Mouse (Mus musculus) lung, embryonic 16.5 days (tissue): ENCODE measurements around the gene Ccn6. TPM values are rescaled to one million over a fixed set of nuclear protein-coding genes. Genes with fewer than 3 reads are reported as not detected.
"Not testable (repeated sequence)": the region's sequence is repeated elsewhere in the genome, so short reads cannot be mapped to it uniquely, and the experiment has no call there.

ENCODE experiments used
- ATAC-seq: fragments of 200-750 bp; cut with Nextera tagmentation; 2 replicates; pipeline ENCODE4 v1.8.0; 2017; ENCODE audit warnings: low read depth, mild to moderate bottlenecking, moderate library complexity
- H3K27ac ChIP-seq: fragments of 300-500 bp; sonication (generic); 2 replicates; pipeline ENCODE4 v1.5.1; 2014; ENCODE audit warnings: mild to moderate bottlenecking, control low read depth, low read length
- H3K27me3 ChIP-seq: fragments of 300-500 bp; sonication (generic); 2 replicates; pipeline ENCODE4 v1.6.1; 2014; ENCODE audit warnings: low read depth, low read length, mixed read lengths; ENCODE audit not compliant: control insufficient read depth, insufficient read depth
- H3K36me3 ChIP-seq: fragments of 300-500 bp; sonication (generic); 2 replicates; pipeline ENCODE4 v1.6.1; 2014; ENCODE audit warnings: low read length; ENCODE audit not compliant: control insufficient read depth, insufficient read depth
- H3K4me1 ChIP-seq: fragments of 300-500 bp; sonication (generic); replicated peaks from 2 replicates; pipeline ENCODE4 v1.6.1; 2014; ENCODE audit warnings: low read length, mixed read lengths; ENCODE audit not compliant: control insufficient read depth, insufficient read depth
- H3K4me2 ChIP-seq: fragments of 300-500 bp; sonication (generic); 2 replicates; pipeline ENCODE4 v1.6.1; 2014; ENCODE audit warnings: low read depth, low read length, control low read depth
- H3K4me3 ChIP-seq: fragments of 300-500 bp; sonication (generic); 2 replicates; pipeline ENCODE4 v1.5.1; 2014; ENCODE audit warnings: mild to moderate bottlenecking, low read length, control low read depth
- H3K9ac ChIP-seq: fragments of 300-500 bp; sonication (generic); 2 replicates; pipeline ENCODE4 v1.6.1; 2014; ENCODE audit warnings: low read length, control low read depth
- H3K9me3 ChIP-seq: fragments of 300-500 bp; sonication (generic); 2 replicates; pipeline ENCODE4 v1.6.1; 2016; ENCODE audit warnings: low read length; ENCODE audit not compliant: control insufficient read depth
- WGBS: fragments of 180-500 bp; shearing (Covaris S2); extraction: QIAGEN DNeasy Blood & Tissue Kit; methylation state at CpG from one replicate; pipeline ENCODE4 v1.1.7; 2014; 5-methylcytosine and 5-hydroxymethylcytosine counted together
- polyA plus RNA-seq: library from polyadenylated mRNA; unstranded; fragments of >200 nt; fragmentation: Nextera tagmentation; extraction: Ambion mirVana; gene quantifications from 2 replicates; pipeline ENCODE4 v1.2.1, GENCODE M21; 2015

The Ccn6 gene
- 0.30 and 0.67 TPM in 2 replicates for polyA plus RNA-seq

GRCm38 (mm10) chr10:39163694-39164093 lies at the start of gene Ccn6:
Gene Ccn6, minus strand, starts transcription at chr10:39163794.
- peak within 1 kb of the TSS; percentile 9; the same call in 1 of the 2 replicates for H3K9ac ChIP-seq

DNA sequence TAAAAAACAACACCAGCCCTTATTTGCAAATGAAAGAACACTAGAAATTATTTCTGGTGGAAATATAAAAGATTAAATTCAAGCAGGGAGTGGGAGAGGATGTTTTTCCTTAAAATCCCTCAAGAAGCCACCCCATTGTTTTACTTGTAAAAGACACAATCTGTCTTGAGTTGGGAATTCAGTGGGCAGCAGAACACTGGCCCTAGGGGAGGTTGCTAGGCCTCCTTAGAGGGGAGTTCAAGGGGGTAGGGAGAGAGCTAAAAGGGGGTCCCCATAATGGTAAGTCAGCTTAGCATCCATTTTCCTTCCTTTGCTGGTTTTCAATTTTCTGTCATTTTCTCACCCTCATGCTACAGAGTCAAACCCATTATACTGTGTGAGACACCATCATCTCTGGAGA lies 46.4 kb upstream of the Ccn6 start:
- no peak overlapping the region for H3K4me3 ChIP-seq
- no peak for ATAC-seq
- no peak overlapping the region for H3K4me2 ChIP-seq
- H3K9ac ChIP-seq = no peak overlapping the region
- H3K9me3 ChIP-seq = peaks cover 6% of the 10 kb centered on the region; the same call in 1 of the 2 replicates
- no peak overlapping the region for H3K27ac ChIP-seq
- H3K4me1 ChIP-seq = no peaks in the 10 kb centered on the region
- no peaks in the 10 kb centered on the region for H3K36me3 ChIP-seq
- no peaks in the 10 kb centered on the region for H3K27me3 ChIP-seq

More at GRCm38 (mm10) chr10:39163694-39164093, at the start of gene Ccn6:
- no peak for ATAC-seq
- no peaks in the 10 kb centered on the region for H3K36me3 ChIP-seq
- no peaks in the 10 kb centered on the region for H3K9me3 ChIP-seq
- 81% methylated on average over 10 of the region's 10 CpGs for WGBS
- H3K4me3 ChIP-seq = peak within 1 kb of the TSS; percentile 28
- H3K4me2 ChIP-seq = peak within 1 kb of the TSS; percentile 55
- no peak within 1 kb of the TSS for H3K27ac ChIP-seq
- H3K4me1 ChIP-seq = peaks cover 11% of the 10 kb centered on the region
- H3K27me3 ChIP-seq = no peaks in the 10 kb centered on the region; the same call in 1 of the 2 replicates

- no peak overlapping the region for H3K4me2 ChIP-seq
- no peak overlapping the region for H3K27ac ChIP-seq
- no peak overlapping the region for H3K4me3 ChIP-seq
- ATAC-seq = no peak
- H3K27me3 ChIP-seq = no peaks in the 10 kb centered on the region
- H3K4me1 ChIP-seq = no peaks in the 10 kb centered on the region
- H3K9me3 ChIP-seq = peaks cover 9% of the 10 kb centered on the region
- no peaks in the 10 kb centered on the region for H3K36me3 ChIP-seq
- WGBS = 53% methylated on average over 10 of the region's 10 CpGs
- no peak overlapping the region for H3K9ac ChIP-seq
Measured at GRCm38 (mm10) chr10:39209161-39210025, 45.8 kb upstream of the Ccn6 start.

- 59% methylated on average over 4 of the region's 4 CpGs for WGBS
- Histone ChIP-seq H3K4me2 (no peak overlapping the region), H3K4me3 (no peak overlapping the region), H3K27ac (no peak overlapping the region), H3K9ac (no peak overlapping the region), H3K4me1 (no peaks in the 10 kb centered on the region), H3K36me3 (no peaks in the 10 kb centered on the region), H3K9me3 (peaks cover 12% of the 10 kb centered on the region), H3K27me3 (no peaks in the 10 kb centered on the region)
- ATAC-seq = no peak
Measured at GRCm38 (mm10) chr10:39208712-39209111, 45.1 kb upstream of the Ccn6 start.

DNA sequence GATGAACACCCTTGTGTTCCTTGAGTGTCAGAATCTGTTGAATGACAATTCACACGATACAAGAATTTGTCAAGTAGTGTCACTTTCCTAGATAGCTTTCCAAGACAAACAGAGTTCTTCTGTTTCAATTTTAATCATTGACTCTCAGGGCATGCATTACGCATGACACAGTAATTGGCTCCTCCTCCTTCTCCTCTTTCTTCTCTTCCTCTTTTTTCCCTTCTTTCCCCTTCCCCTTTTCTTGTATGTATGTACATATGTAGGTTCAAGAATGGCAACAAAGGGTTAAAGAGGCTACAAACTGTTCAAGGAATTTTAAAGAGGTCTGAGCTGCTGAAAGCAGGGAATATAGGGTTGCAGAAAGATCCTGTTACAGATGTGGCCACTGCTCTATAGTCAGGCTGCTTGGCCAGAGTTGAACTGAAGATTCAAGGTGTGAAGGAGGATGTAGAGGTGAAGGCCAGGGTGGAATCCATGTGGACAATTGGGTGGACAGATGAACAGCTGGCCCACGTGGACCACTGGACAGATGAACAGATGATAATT lies 43.8 kb upstream of the Ccn6 start:
- ATAC-seq = no peak
- WGBS = 48% methylated on average over 3 of the region's 3 CpGs
- H3K27me3 ChIP-seq = no peaks in the 10 kb centered on the region

GRCm38 (mm10) chr10:39202490-39202889 lies 38.9 kb upstream of the Ccn6 start:
- Histone ChIP-seq H3K4me1 (no peaks in the 10 kb centered on the region), H3K27ac (no peak overlapping the region), H3K36me3 (no peaks in the 10 kb centered on the region), H3K4me3 (no peak overlapping the region), H3K27me3 (no peaks in the 10 kb centered on the region), H3K9me3 (peaks cover 10% of the 10 kb centered on the region), H3K9ac (no peak overlapping the region), H3K4me2 (no peak overlapping the region)
- no peak for ATAC-seq
- WGBS = 40% methylated on average over 4 of the region's 4 CpGs

More for the DNA sequence above, 43.8 kb upstream of the Ccn6 start:
- H3K4me3 ChIP-seq = no peak overlapping the region
- H3K4me2 ChIP-seq = no peak overlapping the region
- H3K9me3 ChIP-seq = peaks cover 12% of the 10 kb centered on the region
- no peaks in the 10 kb centered on the region for H3K36me3 ChIP-seq
- H3K4me1 ChIP-seq = no peaks in the 10 kb centered on the region
- H3K27ac ChIP-seq = no peak overlapping the region
- H3K9ac ChIP-seq = no peak overlapping the region

DNA sequence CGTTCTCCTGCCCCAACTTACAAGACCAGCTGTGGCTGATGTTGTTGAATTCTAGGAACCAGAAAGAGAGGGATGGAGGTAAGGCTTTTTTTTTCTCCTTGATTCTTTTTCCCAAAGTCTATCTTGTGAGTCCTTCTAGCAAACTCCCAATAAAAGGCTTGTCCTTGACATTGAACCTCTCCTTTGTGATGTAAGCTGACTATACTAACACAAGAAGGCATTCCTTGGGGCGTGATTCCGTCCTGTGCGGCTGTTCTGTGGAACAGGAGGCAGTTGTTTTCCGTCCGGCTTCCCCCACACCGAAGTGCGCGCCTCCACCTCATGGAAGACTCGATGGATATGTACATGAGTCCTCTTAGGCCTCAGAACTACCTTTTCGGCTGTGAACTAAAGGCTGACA lies 34.6 kb upstream of the Ccn6 start:
- ATAC-seq, H3K4me1 ChIP-seq, H3K4me3 ChIP-seq, H3K9ac ChIP-seq, H3K9me3 ChIP-seq, H3K36me3 ChIP-seq, H3K27ac ChIP-seq, H3K4me2 ChIP-seq, H3K27me3 ChIP-seq: not testable (repeated sequence)
- WGBS = 90% methylated on average over 11 of the region's 11 CpGs

DNA sequence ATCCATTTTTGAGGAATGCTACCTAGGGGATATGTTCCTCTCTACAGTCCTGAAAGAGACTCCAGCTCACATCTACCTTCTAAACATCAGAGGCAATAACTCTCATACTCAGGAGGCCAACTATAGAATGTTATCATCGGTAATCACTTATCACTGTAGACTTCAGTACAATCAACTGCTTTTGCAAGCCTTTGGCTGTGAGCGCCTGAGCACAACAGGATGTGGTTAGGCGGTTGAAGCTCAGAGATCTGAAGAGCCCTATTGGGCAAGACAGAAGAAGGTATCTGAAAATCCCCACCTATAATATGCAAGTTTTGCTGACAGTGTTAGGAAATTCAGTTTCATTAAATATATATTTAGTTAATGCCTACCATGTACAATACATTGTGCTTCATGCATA lies 29.1 kb upstream of the Ccn6 start:
- no peak for ATAC-seq
- Histone ChIP-seq H3K9ac (no peak overlapping the region), H3K9me3 (no peaks in the 10 kb centered on the region), H3K4me3 (no peak overlapping the region), H3K4me2 (no peak overlapping the region), H3K27ac (no peak overlapping the region), H3K4me1 (no peaks in the 10 kb centered on the region), H3K36me3 (no peaks in the 10 kb centered on the region), H3K27me3 (no peaks in the 10 kb centered on the region)
- 92% methylated on average over 3 of the region's 3 CpGs for WGBS

DNA sequence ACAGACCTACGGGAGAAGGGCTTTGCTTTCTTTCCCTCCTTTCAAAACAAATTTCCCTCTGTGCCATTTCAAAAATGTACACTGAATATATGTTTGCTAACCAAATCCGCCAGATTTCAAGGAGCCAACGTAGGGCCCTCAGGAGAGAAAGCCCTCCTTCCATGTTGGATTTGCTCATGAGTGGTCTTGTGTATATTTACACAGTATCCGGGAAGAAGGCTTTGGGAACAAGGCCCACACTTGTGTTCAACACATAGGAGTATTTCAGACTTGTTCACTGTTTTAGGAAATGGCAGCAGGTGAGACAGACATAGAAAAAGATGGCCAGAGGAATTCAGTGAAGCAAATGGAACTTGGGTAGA lies 21.9 kb upstream of the Ccn6 start:
- no peaks in the 10 kb centered on the region for H3K36me3 ChIP-seq
- peak; percentile 89 for ATAC-seq
- H3K27me3 ChIP-seq = no peaks in the 10 kb centered on the region
- H3K27ac ChIP-seq = peak overlapping the region; percentile 70
- H3K9ac ChIP-seq = no peak overlapping the region
- H3K4me1 ChIP-seq = peaks cover 9% of the 10 kb centered on the region
- no peak overlapping the region for H3K4me2 ChIP-seq
- H3K4me3 ChIP-seq = no peak overlapping the region
- 53% methylated on average over 4 of the region's 4 CpGs for WGBS
- no peaks in the 10 kb centered on the region for H3K9me3 ChIP-seq
